Mouse (Mus musculus) forebrain, embryonic 15.5 days (tissue): ENCODE results near the gene Nkg7. TPM values are rescaled to one million over a fixed set of nuclear protein-coding genes. Genes with fewer than 3 reads are reported as not detected.
"Not testable (repeated sequence)": the region's sequence is repeated elsewhere in the genome, so short reads cannot be mapped to it uniquely, and the experiment has no call there.

ENCODE experiments used
- ATAC-seq: fragments of 200-750 bp; cut with Nextera tagmentation; replicated peaks from 2 replicates; pipeline ENCODE4 v1.8.0; 2017; ENCODE audit warnings: mild to moderate bottlenecking, moderate TSS enrichment, moderate library complexity
- H3K27ac ChIP-seq: fragments of 300-500 bp; sonication (generic); replicated peaks from 2 replicates; pipeline ENCODE4 v1.5.1; 2015; ENCODE audit warnings: mild to moderate bottlenecking, inconsistent platforms
- H3K27me3 ChIP-seq: fragments of 300-500 bp; sonication (generic); 2 replicates; pipeline ENCODE4 v1.6.1; 2015; ENCODE audit warnings: inconsistent platforms
- H3K36me3 ChIP-seq: fragments of 300-500 bp; sonication (generic); 2 replicates; pipeline ENCODE4 v1.6.1; 2015; ENCODE audit warnings: mild to moderate bottlenecking, inconsistent platforms
- H3K4me1 ChIP-seq: fragments of 300-500 bp; sonication (generic); 2 replicates; pipeline ENCODE4 v1.6.1; 2015; ENCODE audit warnings: inconsistent platforms
- H3K4me2 ChIP-seq: fragments of 300-500 bp; sonication (generic); replicated peaks from 2 replicates; pipeline ENCODE4 v1.6.1; 2015; ENCODE audit warnings: mild to moderate bottlenecking, inconsistent platforms
- H3K4me3 ChIP-seq: fragments of 300-500 bp; sonication (generic); 2 replicates; pipeline ENCODE4 v1.5.1; 2015; ENCODE audit warnings: mild to moderate bottlenecking, inconsistent platforms
- H3K9ac ChIP-seq: fragments of 300-500 bp; sonication (generic); replicated peaks from 2 replicates; pipeline ENCODE4 v1.6.1; 2015; ENCODE audit warnings: mild to moderate bottlenecking, inconsistent platforms
- H3K9me3 ChIP-seq: fragments of 300-500 bp; sonication (generic); 2 replicates; pipeline ENCODE4 v1.6.1; 2016; ENCODE audit warnings: inconsistent platforms
- WGBS: fragments of 180-500 bp; shearing (Covaris S2); methylation state at CpG from one replicate; pipeline ENCODE4 v1.1.7; 2015; ENCODE audit warnings: mixed read lengths; 5-methylcytosine and 5-hydroxymethylcytosine counted together
- polyA plus RNA-seq: library from polyadenylated mRNA; unstranded; fragments of >200 nt; fragmentation: Nextera tagmentation; extraction: Ambion mirVana; gene quantifications from 2 replicates; pipeline ENCODE4 v1.2.1, GENCODE M21; 2015

Nkg7 gene
- polyA plus RNA-seq: not detected in 2 replicates

DNA sequence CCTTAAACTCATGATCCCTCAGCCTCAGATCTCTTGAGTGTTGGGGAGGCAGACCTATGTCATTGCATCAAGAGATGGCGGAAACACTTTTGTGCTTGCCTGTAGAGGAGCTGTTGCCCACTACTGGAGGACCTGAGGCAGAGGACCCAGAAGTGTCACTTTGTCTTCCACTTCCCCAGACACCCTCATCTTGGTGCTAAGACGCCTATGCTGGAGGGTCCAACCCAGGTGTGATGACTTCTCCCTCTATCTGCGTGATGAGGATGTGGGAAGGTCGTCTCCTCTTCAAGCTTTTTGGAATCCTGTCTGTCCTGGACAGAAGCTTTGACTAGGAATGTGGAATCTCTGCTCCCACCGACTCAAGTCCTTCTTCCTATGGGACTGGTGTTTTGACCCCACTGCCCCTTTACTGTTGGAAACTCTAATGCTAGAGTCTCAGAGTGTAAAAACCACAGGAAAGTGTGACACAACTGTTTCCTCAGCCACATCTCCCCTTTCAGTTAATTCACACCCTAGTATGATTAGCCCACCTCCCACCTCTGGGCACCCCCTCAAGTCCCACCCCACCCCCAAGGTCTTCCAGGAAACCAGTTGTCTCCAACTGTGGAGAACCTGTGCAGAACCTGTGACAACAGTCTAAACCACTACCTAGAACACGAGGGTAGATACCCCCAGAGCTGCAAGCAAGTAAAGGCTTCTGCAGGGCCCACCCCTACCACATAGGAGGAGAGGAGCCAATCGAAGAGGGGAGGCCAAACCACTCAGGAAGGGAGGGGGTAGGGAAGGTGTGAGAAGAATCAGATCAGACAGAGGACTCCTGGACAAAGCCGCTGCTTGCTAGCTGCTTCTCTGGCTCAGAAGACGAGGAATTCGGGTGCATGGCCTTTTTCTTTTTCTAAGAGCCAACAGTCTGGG lies at the start of gene Nkg7:
Nkg7 (plus strand) TSS at position 733 of the 915 bp plus-strand sequence.
- H3K4me2 ChIP-seq: no peak within 1 kb of the TSS
- no peaks in the 10 kb centered on the region for H3K9me3 ChIP-seq
- no peak within 1 kb of the TSS for H3K27ac ChIP-seq
- ATAC-seq: no peak
- H3K27me3 ChIP-seq: no peaks in the 10 kb centered on the region
- no peak within 1 kb of the TSS for H3K4me3 ChIP-seq
- H3K4me1 ChIP-seq: no peaks in the 10 kb centered on the region
- no peak within 1 kb of the TSS for H3K9ac ChIP-seq
- no peaks in the 10 kb centered on the region for H3K36me3 ChIP-seq
- WGBS: 80% methylated on average over 10 of the region's 10 CpGs

DNA sequence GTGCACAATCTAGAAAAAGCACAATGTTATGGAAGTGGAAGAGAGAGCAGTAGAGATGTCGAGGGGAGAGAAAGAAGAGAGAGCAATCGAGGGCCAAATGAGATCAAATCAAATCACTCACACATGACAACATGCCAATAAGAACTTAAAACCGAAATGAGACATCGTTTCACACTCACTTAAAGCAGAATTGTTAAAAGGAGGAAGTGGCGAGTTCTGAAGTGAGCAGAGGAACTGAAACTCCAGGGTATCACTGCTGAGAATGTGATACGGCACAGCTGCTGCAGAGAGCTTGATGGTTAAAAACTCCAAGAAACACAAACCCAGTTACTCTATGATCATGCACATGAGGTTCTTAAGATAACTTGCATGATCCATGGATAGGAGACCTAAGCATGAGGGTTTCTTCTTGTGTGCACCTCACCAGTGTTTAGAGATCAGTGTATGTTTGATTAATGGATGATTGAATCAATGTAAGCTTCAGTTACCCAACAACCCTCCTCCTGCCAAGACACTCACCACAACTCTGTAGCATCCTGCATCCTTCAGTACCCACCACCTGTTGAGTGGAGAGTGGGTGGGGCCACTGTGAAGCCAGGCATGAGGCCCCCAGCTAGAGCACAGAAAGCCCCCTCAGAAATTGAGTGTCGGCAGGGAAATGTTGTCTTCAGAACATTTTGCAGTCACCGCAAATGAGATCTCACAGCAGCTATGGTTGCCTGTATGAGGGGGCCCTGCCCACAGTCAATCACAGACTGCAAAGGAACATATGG lies 44.3 kb upstream of the Nkg7 start:
- no peak for ATAC-seq
- WGBS: 86% methylated on average over 8 of the region's 8 CpGs
- H3K27me3 ChIP-seq: no peaks in the 10 kb centered on the region
- H3K4me1 ChIP-seq: no peaks in the 10 kb centered on the region
- no peaks in the 10 kb centered on the region for H3K9me3 ChIP-seq
- H3K27ac ChIP-seq: no peak overlapping the region
- H3K4me3 ChIP-seq: no peak overlapping the region
- H3K4me2 ChIP-seq: no peak overlapping the region
- H3K9ac ChIP-seq: no peak overlapping the region
- H3K36me3 ChIP-seq: no peaks in the 10 kb centered on the region

DNA sequence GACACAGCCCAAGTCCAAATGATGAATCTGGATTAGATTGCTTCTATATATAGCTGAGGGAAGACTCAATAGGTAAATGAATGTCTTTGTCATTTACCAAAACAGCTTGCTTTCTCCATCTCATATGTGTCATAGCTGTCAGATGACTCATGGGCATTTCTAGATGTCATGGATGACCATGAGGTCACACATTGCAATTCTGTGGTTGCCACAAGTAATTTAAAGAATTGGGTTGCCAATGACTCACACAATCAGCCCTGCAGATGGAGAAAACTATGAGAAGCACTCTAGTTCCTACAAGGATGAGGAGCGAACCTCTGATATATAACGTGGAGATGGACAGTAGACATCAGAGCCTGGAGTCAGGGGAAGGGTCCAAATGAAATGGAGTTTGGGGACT lies 37.4 kb upstream of the Nkg7 start:
- WGBS: 90% methylated on average over 2 of the region's 2 CpGs
- Histone ChIP-seq H3K27me3 (no peaks in the 10 kb centered on the region), H3K9ac (no peak overlapping the region), H3K4me2 (no peak overlapping the region), H3K4me3 (no peak overlapping the region), H3K36me3 (no peaks in the 10 kb centered on the region), H3K9me3 (no peaks in the 10 kb centered on the region), H3K27ac (no peak overlapping the region), H3K4me1 (no peaks in the 10 kb centered on the region)
- ATAC-seq: no peak

DNA sequence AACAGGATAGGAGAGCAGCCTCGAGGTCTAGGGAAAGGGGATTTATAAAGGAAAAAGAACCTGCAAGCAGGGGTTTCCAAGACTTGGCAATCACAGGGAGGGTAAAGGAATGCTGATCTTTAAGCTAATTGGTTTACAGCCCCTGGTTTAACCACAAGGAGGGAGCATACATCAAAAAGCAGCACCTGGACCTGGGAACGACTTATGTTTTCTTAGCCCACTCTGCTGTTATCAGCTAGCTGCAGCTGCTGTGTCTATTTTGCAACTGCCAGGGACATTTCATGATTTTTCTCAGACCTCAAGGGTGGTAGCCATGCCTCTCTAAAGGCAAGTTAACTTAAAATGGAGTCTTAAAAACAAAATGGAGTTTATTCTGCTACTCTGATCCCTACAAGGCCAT lies 34.2 kb upstream of the Nkg7 start:
- Histone ChIP-seq H3K9ac (no peak overlapping the region), H3K4me2 (no peak overlapping the region), H3K27ac (no peak overlapping the region), H3K9me3 (no peaks in the 10 kb centered on the region), H3K4me1 (no peaks in the 10 kb centered on the region), H3K4me3 (no peak overlapping the region), H3K36me3 (no peaks in the 10 kb centered on the region), H3K27me3 (no peaks in the 10 kb centered on the region)
- WGBS: 53% methylated on average over 2 of the region's 2 CpGs
- ATAC-seq: no peak

DNA sequence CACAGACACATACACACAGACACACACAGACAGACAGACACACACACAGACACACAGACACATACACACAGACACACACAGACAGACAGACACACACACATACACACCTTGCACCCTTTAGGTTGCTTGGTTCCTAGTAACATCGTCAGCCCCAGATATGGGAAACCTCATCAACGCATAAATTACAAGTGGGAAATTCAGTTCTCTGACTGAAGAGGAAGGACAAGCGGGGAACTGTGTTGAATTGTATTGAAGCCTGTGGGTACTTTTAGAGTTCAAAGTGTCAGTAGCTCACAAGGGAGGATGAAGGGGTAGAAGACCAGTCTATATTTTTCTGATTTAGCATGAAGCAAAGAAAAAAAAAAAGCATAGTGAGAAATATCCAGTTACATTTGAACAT lies 29.3 kb upstream of the Nkg7 start:
- Histone ChIP-seq H3K27ac (no peak overlapping the region), H3K4me2 (no peak overlapping the region), H3K4me3 (no peak overlapping the region), H3K4me1 (no peaks in the 10 kb centered on the region), H3K36me3 (no peaks in the 10 kb centered on the region), H3K9me3 (no peaks in the 10 kb centered on the region), H3K9ac (no peak overlapping the region), H3K27me3 (no peaks in the 10 kb centered on the region)
- WGBS: 89% methylated on average over 3 of the region's 3 CpGs
- ATAC-seq: no peak

DNA sequence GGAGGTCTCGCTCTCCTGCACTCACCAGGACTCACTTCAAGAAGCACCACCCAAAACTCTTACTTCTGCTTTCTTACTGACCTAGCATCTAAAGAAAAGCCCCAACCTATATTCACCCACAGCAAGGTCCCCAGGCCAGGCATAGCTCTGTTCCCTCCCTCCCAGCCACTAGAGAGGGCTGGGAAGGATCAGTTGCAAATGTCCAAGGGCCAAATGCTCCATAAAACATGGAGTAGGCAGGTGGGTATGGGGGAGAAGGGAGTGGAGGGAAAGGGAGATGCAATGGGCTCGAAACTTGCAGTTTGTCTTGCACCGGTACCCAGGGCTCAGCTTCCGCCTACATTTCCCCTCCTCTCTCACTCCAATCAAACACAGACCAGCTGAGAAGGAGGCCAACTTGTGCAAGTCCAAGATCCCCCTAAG lies 28.7 kb upstream of the Nkg7 start, which contains the start of gene Siglecg:
Siglecg (plus strand) TSS at position 74 of the 423 bp plus-strand sequence.
- Histone ChIP-seq H3K9me3 (no peaks in the 10 kb centered on the region), H3K9ac (no peak within 1 kb of the TSS), H3K36me3 (no peaks in the 10 kb centered on the region), H3K4me1 (no peaks in the 10 kb centered on the region), H3K4me3 (no peak within 1 kb of the TSS), H3K27ac (no peak within 1 kb of the TSS), H3K4me2 (no peak within 1 kb of the TSS), H3K27me3 (no peaks in the 10 kb centered on the region)
- 84% methylated on average over 4 of the region's 4 CpGs for WGBS
- ATAC-seq: no peak

DNA sequence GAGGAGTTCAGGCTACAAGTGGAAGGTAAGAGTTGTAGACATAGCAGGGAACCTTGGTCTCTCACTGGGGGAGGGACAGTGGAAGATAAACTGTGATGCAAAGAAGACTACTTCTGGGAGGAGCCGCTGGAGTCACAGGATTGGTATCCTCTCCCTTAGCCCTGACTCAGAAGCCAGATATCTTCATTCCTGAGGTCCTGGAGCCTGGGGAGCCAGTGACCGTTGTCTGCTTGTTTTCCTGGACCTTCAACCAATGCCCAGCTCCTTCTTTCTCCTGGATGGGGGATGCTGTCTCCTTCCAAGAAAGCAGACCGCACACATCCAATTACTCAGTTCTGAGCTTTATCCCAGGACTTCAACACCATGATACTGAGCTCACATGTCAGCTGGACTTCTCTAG lies 27.8 kb upstream of the Nkg7 start:
- Histone ChIP-seq H3K9ac (no peak overlapping the region), H3K4me3 (no peak overlapping the region), H3K27me3 (no peaks in the 10 kb centered on the region), H3K4me1 (no peaks in the 10 kb centered on the region), H3K27ac (no peak overlapping the region), H3K9me3 (no peaks in the 10 kb centered on the region), H3K4me2 (no peak overlapping the region), H3K36me3 (no peaks in the 10 kb centered on the region)
- 85% methylated on average over 3 of the region's 3 CpGs for WGBS
- ATAC-seq: no peak

DNA sequence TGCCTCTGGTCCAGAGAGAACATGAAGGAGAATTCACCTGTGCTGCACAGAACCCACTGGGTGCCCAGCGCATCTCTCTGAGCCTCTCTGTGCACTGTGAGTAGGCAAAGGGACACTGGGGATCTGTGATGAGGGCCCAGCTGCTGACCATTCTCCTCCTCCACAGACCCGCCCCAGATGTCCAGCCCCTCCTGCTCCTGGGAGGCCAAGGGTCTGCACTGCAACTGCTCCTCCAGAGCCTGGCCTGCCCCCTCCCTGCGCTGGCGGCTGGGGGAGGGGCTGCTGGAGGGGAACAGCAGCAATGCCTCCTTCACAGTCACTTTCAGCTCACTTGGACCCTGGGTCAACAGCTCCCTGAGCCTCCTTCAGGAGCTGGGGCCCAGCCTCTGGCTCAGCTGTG lies 25.1 kb upstream of the Nkg7 start:
- H3K36me3 ChIP-seq, H3K9me3 ChIP-seq, H3K9ac ChIP-seq, ATAC-seq, H3K4me1 ChIP-seq, H3K27me3 ChIP-seq, H3K27ac ChIP-seq, H3K4me3 ChIP-seq, H3K4me2 ChIP-seq: not testable (repeated sequence)
- WGBS: 51% methylated on average over 4 of the region's 4 CpGs

DNA sequence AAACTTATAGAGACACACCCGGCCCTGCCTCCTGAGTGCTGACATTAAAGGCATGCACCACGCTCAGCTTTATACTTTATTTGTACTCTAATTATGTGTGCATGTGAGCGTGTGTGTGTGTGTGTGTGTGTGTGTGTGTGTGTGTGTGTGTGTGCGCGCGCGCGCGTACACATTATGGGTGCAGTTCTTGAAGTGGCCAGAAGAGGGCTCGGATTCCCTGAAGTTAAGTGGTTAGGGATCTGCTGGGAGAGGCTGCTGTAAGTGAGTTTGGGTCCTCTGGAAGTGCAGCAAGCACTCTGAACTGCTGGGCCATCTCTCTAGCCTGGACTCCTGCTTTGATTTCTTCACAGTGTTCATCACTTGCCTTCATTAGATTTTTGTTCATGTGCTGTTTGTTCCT lies 19.6 kb upstream of the Nkg7 start:
- Histone ChIP-seq H3K9me3 (no peaks in the 10 kb centered on the region), H3K27me3 (no peaks in the 10 kb centered on the region), H3K27ac (no peak overlapping the region), H3K4me1 (no peaks in the 10 kb centered on the region), H3K4me3 (no peak overlapping the region), H3K4me2 (no peak overlapping the region), H3K9ac (no peak overlapping the region), H3K36me3 (no peaks in the 10 kb centered on the region)
- 87% methylated on average over 10 of the region's 10 CpGs for WGBS
- ATAC-seq: no peak

- no peaks in the 10 kb centered on the region for H3K9me3 ChIP-seq
- no peak overlapping the region; the same call in 1 of the 2 replicates for H3K4me2 ChIP-seq
- no peaks in the 10 kb centered on the region for H3K36me3 ChIP-seq
- no peak overlapping the region for H3K27ac ChIP-seq
- peak; percentile 89 for ATAC-seq
- no peaks in the 10 kb centered on the region for H3K4me1 ChIP-seq
- no peak overlapping the region for H3K4me3 ChIP-seq
- H3K27me3 ChIP-seq: no peaks in the 10 kb centered on the region
- WGBS: 9% methylated on average over 11 of the region's 11 CpGs
- H3K9ac ChIP-seq: no peak overlapping the region
Measured at GRCm38 (mm10) chr7:43422995-43423617, 13.8 kb upstream of the Nkg7 start.

DNA sequence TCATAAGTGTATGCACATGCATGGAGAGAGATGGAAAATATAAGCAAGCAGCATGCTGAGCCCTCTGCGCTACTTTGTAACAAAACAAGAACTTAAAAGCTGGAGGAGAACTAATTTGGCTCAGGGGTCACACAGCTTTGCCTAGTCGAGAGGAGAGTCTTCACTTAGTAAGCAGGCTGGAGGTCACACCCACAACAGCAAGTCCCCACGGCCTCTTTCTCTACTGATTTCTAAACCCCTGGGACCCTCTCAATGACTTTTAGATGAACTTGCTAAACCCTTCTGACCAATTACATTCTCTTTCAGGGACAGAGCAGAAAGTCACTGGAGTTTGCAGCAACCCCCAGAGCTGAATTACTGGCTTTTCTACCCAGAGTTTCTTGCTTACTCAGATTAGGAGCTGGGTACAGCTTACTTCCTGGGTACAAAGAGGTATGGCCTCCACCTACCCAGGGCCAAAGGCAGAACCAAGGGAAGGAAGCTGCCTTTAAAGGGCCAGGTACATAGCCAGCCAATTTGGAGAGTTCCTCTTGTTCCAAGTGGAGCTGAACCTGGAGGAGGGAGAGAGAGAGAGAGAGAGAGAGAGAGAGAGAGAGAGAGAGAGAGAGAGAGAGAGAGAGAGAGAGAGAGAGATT lies 12.8 kb upstream of the Nkg7 start:
- Histone ChIP-seq H3K27me3 (no peaks in the 10 kb centered on the region), H3K4me3 (no peak overlapping the region), H3K4me2 (no peak overlapping the region), H3K27ac (no peak overlapping the region), H3K9me3 (no peaks in the 10 kb centered on the region), H3K4me1 (no peaks in the 10 kb centered on the region), H3K9ac (no peak overlapping the region), H3K36me3 (no peaks in the 10 kb centered on the region)
- no peak for ATAC-seq
- 63% methylated on average over 3 of the region's 3 CpGs for WGBS

DNA sequence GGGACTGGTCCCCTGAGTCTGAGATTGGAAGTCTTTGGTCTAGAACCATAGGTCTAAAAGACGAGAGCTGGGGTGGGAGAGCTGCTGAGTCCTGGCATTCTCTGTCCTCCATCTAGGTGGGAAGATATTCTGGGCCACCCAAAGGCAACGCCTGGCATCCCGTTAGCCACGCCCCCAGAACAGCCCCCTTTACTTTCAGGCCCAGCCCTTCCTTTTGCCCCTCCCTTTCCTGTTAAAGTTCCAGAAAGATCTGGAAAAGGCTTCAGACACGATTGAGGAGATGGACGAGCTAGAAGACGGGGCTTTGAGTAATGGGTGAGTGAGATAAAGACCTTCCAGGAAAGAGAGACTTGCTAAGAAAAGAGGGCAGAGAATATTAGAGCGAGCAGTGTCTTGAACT lies 9.5 kb upstream of the Nkg7 start, which contains the start of gene Lim2:
Lim2 (plus strand) TSS at position 265 of the 400 bp plus-strand sequence.
- Histone ChIP-seq H3K4me2 (no peak within 1 kb of the TSS), H3K9me3 (no peaks in the 10 kb centered on the region), H3K27ac (no peak within 1 kb of the TSS), H3K4me1 (no peaks in the 10 kb centered on the region), H3K27me3 (no peaks in the 10 kb centered on the region), H3K9ac (no peak within 1 kb of the TSS), H3K36me3 (no peaks in the 10 kb centered on the region), H3K4me3 (no peak within 1 kb of the TSS)
- ATAC-seq: no peak
- 89% methylated on average over 8 of the region's 8 CpGs for WGBS
